Mouse (Mus musculus) megakaryocyte, embryonic 14.5 days (primary cell): ENCODE results near the gene Gba2. TPM values are rescaled to one million over a fixed set of nuclear protein-coding genes. Genes with fewer than 3 reads are reported as not detected.
A peak's percentile ranks its signal among the peaks of the same experiment; 100 is the strongest.

Experiments used
- H3K27me3 ChIP-seq: replicated peaks from 2 replicates; pipeline ENCODE3; 2012; ENCODE audit warnings: inconsistent platforms
- H3K36me3 ChIP-seq: replicated peaks from 2 replicates; pipeline ENCODE3; 2012; ENCODE audit warnings: low read length, inconsistent platforms, mixed read lengths
- H3K4me1 ChIP-seq: 2 replicates; pipeline ENCODE4 v1.6.1; 2012; ENCODE audit warnings: inconsistent platforms
- H3K4me3 ChIP-seq: replicated peaks from 2 replicates; pipeline ENCODE3; 2012; ENCODE audit warnings: moderate library complexity, mild to moderate bottlenecking, inconsistent platforms
- H3K9me3 ChIP-seq: 2 replicates; pipeline ENCODE4 v1.6.1; 2012; ENCODE audit warnings: inconsistent platforms
- FLI1 ChIP-seq: IDR thresholded peaks from 2 replicates; pipeline ENCODE4 v1.6.1; 2012; ENCODE audit warnings: low read length, inconsistent platforms, mixed read lengths
- GATA1 ChIP-seq: IDR thresholded peaks from 3 replicates; pipeline ENCODE4 v1.6.1; 2012; ENCODE audit warnings: mixed read lengths, low read length, inconsistent platforms, borderline replicate concordance
- polyA plus RNA-seq: library from polyadenylated mRNA; stranded (reverse); fragments of >175 nt; gene quantifications from 2 replicates; pipeline ENCODE4 v1.2.3, GENCODE M21; 2012; ENCODE audit warnings: low replicate concordance; ENCODE audit not compliant: insufficient read depth

Gba2 gene
- 9.1 and 40.1 TPM in 2 replicates for polyA plus RNA-seq

- TF ChIP-seq GATA1: no peak
- TF ChIP-seq FLI1: peak; percentile 57; the same call in 1 of the 2 replicates
- peaks cover 66% of the 10 kb centered on the region for H3K36me3 ChIP-seq
- peaks cover 86% of the 10 kb centered on the region for H3K4me1 ChIP-seq
- no peaks in the 10 kb centered on the region for H3K9me3 ChIP-seq
- no peaks in the 10 kb centered on the region for H3K27me3 ChIP-seq
- H3K4me3 ChIP-seq: peak within 1 kb of the TSS; percentile 98
These were observed at the start of gene Gba2, which contains the start of gene Rgp1 for GRCm38 (mm10) chr4:43578376-43579204. Gene Gba2, minus strand, starts transcription at chr4:43578873. Gene Rgp1, plus strand, starts transcription at chr4:43578715.

DNA sequence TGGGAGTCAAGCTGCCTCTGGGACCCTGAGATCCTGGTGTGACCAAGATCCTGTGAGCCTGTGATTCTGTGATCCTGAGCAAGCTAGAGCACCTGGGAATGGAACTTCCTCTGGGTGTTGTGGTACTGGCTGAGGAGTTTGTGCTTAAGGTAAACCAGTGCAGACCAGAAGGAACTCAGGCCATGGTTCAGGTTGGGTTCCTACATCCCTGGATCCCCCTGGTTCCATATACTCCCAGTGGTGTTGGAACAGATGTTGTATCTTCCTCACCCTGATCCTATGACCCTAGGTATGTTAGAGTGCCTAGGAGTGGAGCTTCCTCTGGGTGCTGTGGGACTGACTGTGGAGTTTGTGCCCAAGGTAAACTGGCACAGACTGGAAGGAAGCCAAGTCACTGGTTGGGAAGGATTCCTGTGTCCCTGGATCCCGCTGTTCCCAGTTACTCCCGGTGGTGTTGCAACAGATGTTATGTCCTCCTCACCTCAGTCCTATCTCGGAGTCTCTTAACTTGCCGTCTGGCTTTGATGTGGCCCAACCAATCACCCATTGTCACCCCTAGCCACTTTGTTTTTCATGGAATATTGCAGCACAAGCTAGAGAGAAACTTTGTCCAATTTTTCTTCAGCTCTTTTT is 41.6 kb upstream of the Gba2 start:
- H3K4me3 ChIP-seq: no peak overlapping the region
- H3K36me3 ChIP-seq: no peaks in the 10 kb centered on the region
- peaks cover 9% of the 10 kb centered on the region for H3K27me3 ChIP-seq
- H3K4me1 ChIP-seq: peaks cover 7% of the 10 kb centered on the region
- peaks cover 29% of the 10 kb centered on the region for H3K9me3 ChIP-seq
- TF ChIP-seq GATA1: no peak
- TF ChIP-seq FLI1: no peak

GRCm38 (mm10) chr4:43613060-43613730 is 34.5 kb upstream of the Gba2 start:
- peak overlapping the region; percentile 71 for H3K4me3 ChIP-seq
- no peaks in the 10 kb centered on the region for H3K36me3 ChIP-seq
- peaks cover 22% of the 10 kb centered on the region for H3K4me1 ChIP-seq
- no peaks in the 10 kb centered on the region for H3K27me3 ChIP-seq
- TF ChIP-seq FLI1 (no peak), GATA1 (no peak)
- H3K9me3 ChIP-seq: no peaks in the 10 kb centered on the region

DNA sequence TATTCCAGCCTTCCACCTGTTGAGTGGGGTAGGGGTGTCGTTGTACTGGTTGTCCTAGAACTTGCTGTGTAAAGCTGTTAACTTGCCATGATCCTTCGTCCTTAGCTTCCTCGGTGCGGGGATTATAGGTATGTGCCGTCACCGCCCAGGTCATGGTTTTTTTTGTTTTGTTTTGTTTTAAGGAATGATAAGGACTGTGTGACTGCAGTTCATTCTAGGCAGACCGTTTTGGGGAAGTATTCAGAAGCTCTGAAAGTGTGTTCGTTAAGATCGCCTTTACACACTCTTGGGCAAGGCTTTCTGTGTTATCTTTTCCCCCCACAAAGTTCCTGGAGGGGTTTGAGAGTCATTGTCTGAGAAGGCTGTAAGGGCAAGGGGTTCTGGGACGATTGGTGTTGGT is 33.9 kb upstream of the Gba2 start:
- TF ChIP-seq FLI1: no peak
- no peak for TF ChIP-seq GATA1

GRCm38 (mm10) chr4:43604751-43605685 is 26.3 kb upstream of the Gba2 start:
- Histone ChIP-seq H3K27me3 (peaks cover 4% of the 10 kb centered on the region), H3K4me3 (peak overlapping the region; percentile 44), H3K9me3 (no peaks in the 10 kb centered on the region), H3K4me1 (peaks cover 24% of the 10 kb centered on the region), H3K36me3 (no peaks in the 10 kb centered on the region)
- TF ChIP-seq GATA1 (no peak), FLI1 (no peak)

More for the DNA sequence above, 33.9 kb upstream of the Gba2 start:
- no peaks in the 10 kb centered on the region for H3K9me3 ChIP-seq
- H3K36me3 ChIP-seq: no peaks in the 10 kb centered on the region
- peak overlapping the region; percentile 74 for H3K4me3 ChIP-seq
- no peaks in the 10 kb centered on the region for H3K27me3 ChIP-seq
- peaks cover 22% of the 10 kb centered on the region for H3K4me1 ChIP-seq

DNA sequence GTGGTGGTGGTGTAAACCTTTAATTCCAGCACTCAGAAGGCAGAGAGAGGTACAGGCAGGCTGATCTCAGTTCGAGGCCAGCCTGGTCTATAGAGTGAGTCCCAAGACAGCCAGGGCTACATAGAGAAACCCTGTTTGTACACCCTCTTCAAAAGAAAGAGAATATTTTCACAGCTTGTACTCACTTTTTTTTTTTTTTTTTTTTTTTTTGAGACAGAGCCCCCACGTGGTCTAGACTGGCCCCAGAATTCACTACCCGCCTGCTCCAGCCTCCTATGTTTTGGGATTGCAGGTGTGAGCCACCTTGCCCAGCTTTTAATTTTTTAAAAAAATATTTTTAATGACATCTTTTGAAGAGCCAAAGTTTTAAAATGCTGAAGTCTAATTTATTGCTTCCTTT is 25.4 kb upstream of the Gba2 start:
- TF ChIP-seq FLI1 (no peak), GATA1 (no peak)
- Histone ChIP-seq H3K4me3 (no peak overlapping the region), H3K9me3 (no peaks in the 10 kb centered on the region), H3K4me1 (peaks cover 27% of the 10 kb centered on the region), H3K27me3 (peaks cover 4% of the 10 kb centered on the region), H3K36me3 (no peaks in the 10 kb centered on the region)

GRCm38 (mm10) chr4:43600195-43600934 is 21.7 kb upstream of the Gba2 start:
- Histone ChIP-seq H3K4me1 (peaks cover 34% of the 10 kb centered on the region), H3K36me3 (no peaks in the 10 kb centered on the region), H3K27me3 (peaks cover 4% of the 10 kb centered on the region), H3K9me3 (no peaks in the 10 kb centered on the region), H3K4me3 (no peak overlapping the region)
- TF ChIP-seq GATA1: no peak
- no peak for TF ChIP-seq FLI1

DNA sequence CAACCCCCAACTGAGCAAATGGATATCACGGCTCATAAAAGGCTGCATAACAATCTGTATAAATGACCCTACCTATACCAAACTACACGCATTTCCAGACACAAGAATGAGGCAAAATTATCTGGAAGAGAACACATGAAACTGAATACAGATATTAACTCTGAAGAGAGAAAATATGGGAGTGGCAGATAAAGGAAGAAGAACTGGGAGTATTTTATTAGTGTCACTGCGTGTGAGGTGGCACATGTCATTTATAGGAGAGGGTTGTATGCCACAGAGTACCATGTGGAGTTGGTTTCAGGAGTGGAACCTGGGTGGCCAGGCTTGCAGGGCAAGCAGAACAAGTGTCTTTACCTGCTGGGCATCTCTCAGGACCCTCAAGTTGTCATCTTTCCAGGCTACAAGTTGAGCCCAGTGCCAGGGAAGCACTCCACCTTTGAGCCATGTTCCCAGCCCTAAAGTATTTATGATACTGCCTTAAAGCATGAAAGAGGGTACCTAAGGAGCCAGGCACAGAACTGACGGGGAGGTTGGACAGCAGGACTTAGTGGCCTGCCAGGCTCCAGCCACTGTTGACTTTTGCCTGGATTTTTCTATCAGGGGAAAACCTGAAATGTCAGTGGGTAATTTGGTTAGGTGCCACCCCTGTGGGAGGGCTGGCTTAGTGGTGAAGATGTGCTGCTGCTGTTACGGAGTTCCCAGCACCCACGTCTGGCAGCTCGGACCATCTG is 20.1 kb upstream of the Gba2 start:
- Histone ChIP-seq H3K36me3 (no peaks in the 10 kb centered on the region), H3K4me3 (no peak overlapping the region), H3K9me3 (no peaks in the 10 kb centered on the region), H3K27me3 (peaks cover 4% of the 10 kb centered on the region), H3K4me1 (peaks cover 24% of the 10 kb centered on the region)
- TF ChIP-seq GATA1: no peak
- TF ChIP-seq FLI1: no peak
